Mouse (Mus musculus) CH12.LX (cell line): ENCODE data around the gene Hoxb13. TPM values are rescaled to one million over a fixed set of nuclear protein-coding genes. Genes with fewer than 3 reads are reported as not detected.

Source experiments
- DNase-seq: peaks from one replicate; pipeline ENCODE4 v3.0.0-alpha.2; 2013; ENCODE audit errors: extremely low read depth
- H3K27ac ChIP-seq: 2 replicates; pipeline ENCODE4 v1.5.1; 2012; ENCODE audit warnings: low read depth, mild to moderate bottlenecking, control low read depth, moderate library complexity; ENCODE audit not compliant: insufficient read depth
- H3K27me3 ChIP-seq: replicated peaks from 2 replicates; pipeline ENCODE3; 2012; ENCODE audit warnings: inconsistent platforms
- H3K36me3 ChIP-seq, 2 experiments: replicated peaks in 1 of 2; 2 replicates each; pipeline versions ENCODE3 to v1.6.1; 2012; ENCODE audit warnings: inconsistent platforms in 1 of 2, low read length in 1 of 2, mild to moderate bottlenecking in 1 of 2, mixed read lengths in 1 of 2, moderate library complexity in 1 of 2; ENCODE audit not compliant: control insufficient read depth in 1 of 2, insufficient read depth in 1 of 2
- H3K4me1 ChIP-seq, 2 experiments: 2 replicates each; pipeline ENCODE4 v1.6.1; 2012; ENCODE audit warnings: inconsistent platforms in 1 of 2, moderate library complexity in 1 of 2; ENCODE audit not compliant: insufficient read depth in 2 of 2, control insufficient read depth in 1 of 2
- H3K4me2 ChIP-seq: 2 replicates; pipeline ENCODE4 v1.6.1; 2012; ENCODE audit warnings: low read depth, mild to moderate bottlenecking, control low read depth; ENCODE audit not compliant: poor library complexity, insufficient read depth, severe bottlenecking
- H3K4me3 ChIP-seq, 3 experiments: fragments of 150-350 bp in 1 of 3; sonication (generic) in 1 of 3; replicated peaks in 1 of 3; 2 replicates each; pipeline versions ENCODE3 to v1.5.1; 2011 to 2012; ENCODE audit warnings: low read depth in 2 of 3, low read length in 2 of 3, mild to moderate bottlenecking in 2 of 3, moderate library complexity in 2 of 3, control low read depth in 1 of 3, improper control_type of control experiment in 1 of 3, inconsistent platforms in 1 of 3, mixed read lengths in 1 of 3; ENCODE audit not compliant: poor library complexity in 1 of 3
- H3K79me2 ChIP-seq: replicated peaks from 2 replicates; pipeline ENCODE4 v1.6.1; 2012; ENCODE audit warnings: mild to moderate bottlenecking, moderate library complexity; ENCODE audit not compliant: control insufficient read depth, poor library complexity, insufficient read depth, severe bottlenecking; ENCODE audit errors: extremely low read depth
- H3K9ac ChIP-seq: 2 replicates; pipeline ENCODE4 v1.6.1; 2012; ENCODE audit warnings: low read depth, mild to moderate bottlenecking, control low read depth, moderate library complexity; ENCODE audit not compliant: insufficient read depth
- H3K9me3 ChIP-seq: replicated peaks from 2 replicates; pipeline ENCODE3; 2012; ENCODE audit warnings: low read length, inconsistent platforms, mixed read lengths
- BHLHE40 ChIP-seq: IDR thresholded peaks from 2 replicates; pipeline ENCODE4 v1.6.1; 2011; ENCODE audit warnings: mild to moderate bottlenecking, low read depth, low read length, improper control_type of control experiment
- CHD1 ChIP-seq: IDR thresholded peaks from 2 replicates; pipeline ENCODE4 v1.6.1; 2012; ENCODE audit warnings: low read depth, low read length, improper control_type of control experiment, inconsistent platforms
- CHD2 ChIP-seq: IDR thresholded peaks from 2 replicates; pipeline ENCODE4 v1.6.1; 2011; ENCODE audit warnings: low read length, improper control_type of control experiment
- CTCF ChIP-seq, 2 experiments: IDR thresholded peaks in 1 of 2; conservative IDR thresholded peaks in 1 of 2; 2 replicates each; pipeline ENCODE4 v1.5.1; 2011 to 2012; ENCODE audit warnings: low read depth in 2 of 2, low read length in 2 of 2, improper control_type of control experiment in 1 of 2, inconsistent platforms in 1 of 2, mild to moderate bottlenecking in 1 of 2, moderate library complexity in 1 of 2
- ELF1 ChIP-seq: IDR thresholded peaks from 2 replicates; pipeline ENCODE4 v1.6.1; 2014; ENCODE audit warnings: low read depth, mild to moderate bottlenecking, inconsistent platforms, low read length, improper control_type of control experiment
- EP300 ChIP-seq: IDR thresholded peaks from 2 replicates; pipeline ENCODE4 v1.6.1; 2011; ENCODE audit warnings: low read length, improper control_type of control experiment
- ETS1 ChIP-seq: conservative IDR thresholded peaks from 2 replicates; pipeline ENCODE4 v1.6.1; 2012; ENCODE audit warnings: low read depth, mild to moderate bottlenecking, inconsistent platforms, low read length, improper control_type of control experiment, moderate library complexity
- GABPA ChIP-seq: IDR thresholded peaks from 2 replicates; pipeline ENCODE4 v1.6.1; 2012; ENCODE audit warnings: low read depth, low read length, improper control_type of control experiment, inconsistent platforms; ENCODE audit not compliant: insufficient replicate concordance
- HCFC1 ChIP-seq: IDR thresholded peaks from 2 replicates; pipeline ENCODE4 v1.6.1; 2012; ENCODE audit warnings: low read depth, mild to moderate bottlenecking, inconsistent platforms, low read length, improper control_type of control experiment
- IRF4 ChIP-seq: IDR thresholded peaks from 2 replicates; pipeline ENCODE4 v1.6.1; 2014; ENCODE audit warnings: low read depth, mild to moderate bottlenecking, inconsistent platforms, low read length, improper control_type of control experiment
- JUN ChIP-seq: IDR thresholded peaks from 2 replicates; pipeline ENCODE4 v1.6.1; 2011; ENCODE audit warnings: low read depth, mild to moderate bottlenecking, low read length, improper control_type of control experiment, moderate library complexity; ENCODE audit not compliant: insufficient read depth
- JUND ChIP-seq: conservative IDR thresholded peaks from 2 replicates; pipeline ENCODE4 v1.6.1; 2011; ENCODE audit warnings: low read depth, low read length, improper control_type of control experiment
- MAFK ChIP-seq: IDR thresholded peaks from 2 replicates; pipeline ENCODE4 v1.6.1; 2011; ENCODE audit warnings: low read length, improper control_type of control experiment; ENCODE audit not compliant: insufficient replicate concordance
- MEF2A ChIP-seq: IDR thresholded peaks from 2 replicates; pipeline ENCODE4 v1.6.1; 2014; ENCODE audit warnings: low read depth, mild to moderate bottlenecking, inconsistent platforms, low read length, improper control_type of control experiment, borderline replicate concordance
- MXI1 ChIP-seq: IDR thresholded peaks from 2 replicates; pipeline ENCODE4 v1.6.1; 2011; ENCODE audit warnings: mild to moderate bottlenecking, low read depth, low read length, improper control_type of control experiment
- NELFE ChIP-seq: IDR thresholded peaks from 2 replicates; pipeline ENCODE4 v1.6.1; 2011; ENCODE audit warnings: low read depth, low read length, improper control_type of control experiment
- NRF1 ChIP-seq: IDR thresholded peaks from 2 replicates; pipeline ENCODE4 v1.6.1; 2014; ENCODE audit warnings: low read depth, mild to moderate bottlenecking, inconsistent platforms, low read length, improper control_type of control experiment, moderate library complexity
- PAX5 ChIP-seq: IDR thresholded peaks from 2 replicates; pipeline ENCODE4 v1.6.1; 2012; ENCODE audit warnings: low read length, inconsistent platforms, mixed read lengths
- POLR2A ChIP-seq: IDR thresholded peaks from 2 replicates; pipeline ENCODE4 v1.6.1; 2011; ENCODE audit warnings: low read depth, mild to moderate bottlenecking, improper control_type of control experiment, low read length
- RAD21 ChIP-seq: IDR thresholded peaks from 2 replicates; pipeline ENCODE4 v1.6.1; 2011; ENCODE audit warnings: low read depth, mild to moderate bottlenecking, low read length, improper control_type of control experiment, moderate library complexity
- RCOR1 ChIP-seq: conservative IDR thresholded peaks from 2 replicates; pipeline ENCODE4 v1.6.1; 2012; ENCODE audit warnings: low read depth, mild to moderate bottlenecking, inconsistent platforms, low read length, improper control_type of control experiment
- SMC3 ChIP-seq: IDR thresholded peaks from 2 replicates; pipeline ENCODE4 v1.6.1; 2011; ENCODE audit warnings: low read depth, low read length, improper control_type of control experiment
- TCF12 ChIP-seq: IDR thresholded peaks from 2 replicates; pipeline ENCODE4 v1.6.1; 2014; ENCODE audit warnings: low read depth, mild to moderate bottlenecking, inconsistent platforms, low read length, improper control_type of control experiment
- USF1 ChIP-seq: IDR thresholded peaks from 2 replicates; pipeline ENCODE4 v1.6.1; 2014; ENCODE audit warnings: low read depth, mild to moderate bottlenecking, inconsistent platforms, low read length, improper control_type of control experiment
- USF2 ChIP-seq: conservative IDR thresholded peaks from 2 replicates; pipeline ENCODE4 v1.6.1; 2011; ENCODE audit warnings: low read depth, low read length, improper control_type of control experiment
- ZMIZ1 ChIP-seq: IDR thresholded peaks from 2 replicates; pipeline ENCODE4 v1.6.1; 2012; ENCODE audit warnings: low read depth, mild to moderate bottlenecking, inconsistent platforms, low read length, improper control_type of control experiment
- dilution Hi-C: fragments of 300-500 bp; cut with MboI; formaldehyde crosslinking; loops from 2 replicates; pipeline ENCODE4 v1.14.3; 2020; ENCODE audit warnings: low sequenced_read_pairs; ENCODE audit not compliant: extremely low pct_unique_long_range_greater_than_20kb, extremely low pct_ligation_motif_present
- in situ Hi-C: fragments of 300-500 bp; cut with MboI; formaldehyde crosslinking; loops from 3 replicates; pipeline ENCODE4 v1.14.3; 2019; ENCODE audit warnings: low sequenced_read_pairs, low pct_ligation_motif_present, low pct_unique_long_range_greater_than_20kb, mixed read lengths
- polyA plus RNA-seq: library from polyadenylated mRNA; unstranded; fragments of >175 nt; gene quantifications from 2 replicates; pipeline ENCODE4 v1.2.1, GENCODE M21; 2012; ENCODE audit warnings: low read depth; ENCODE audit not compliant: insufficient read length
- total RNA-seq, 2 experiments: library from RNA; depleted of rRNA; stranded (reverse); fragments of 300-350 nt in 1 of 2; fragments of >200 nt in 1 of 2; gene quantifications; 2 replicates each; pipeline ENCODE4 v1.2.3; 2012 to 2014

Gene Hoxb13
- total and polyA plus RNA-seq, 3 experiments = 0.08 TPM; not detected in 2

DNA sequence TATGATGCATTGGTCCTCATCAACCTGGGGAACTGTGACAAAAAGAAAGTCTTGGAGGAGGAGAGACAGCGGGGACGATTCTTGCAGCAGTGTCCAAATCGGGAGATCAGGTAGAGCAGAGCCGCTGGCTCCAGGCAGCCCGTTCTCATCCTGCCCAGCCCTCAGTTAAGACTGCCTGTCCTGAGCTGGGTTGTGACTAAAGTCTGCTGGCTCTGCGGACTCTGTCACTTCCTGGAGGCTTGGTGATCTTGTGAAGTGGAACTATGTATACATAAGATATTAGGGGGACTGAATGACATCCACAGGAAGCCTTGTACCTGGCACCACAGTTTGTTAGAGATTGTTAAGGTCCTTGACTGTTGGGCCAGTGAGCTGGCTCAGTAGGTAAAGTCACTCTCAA is 46.6 kb upstream of the Hoxb13 start:
- H3K4me1 ChIP-seq = peaks cover 3 to 12% of the 10 kb centered on the region in 2 experiments; a peak in 3 of 4 replicates

DNA sequence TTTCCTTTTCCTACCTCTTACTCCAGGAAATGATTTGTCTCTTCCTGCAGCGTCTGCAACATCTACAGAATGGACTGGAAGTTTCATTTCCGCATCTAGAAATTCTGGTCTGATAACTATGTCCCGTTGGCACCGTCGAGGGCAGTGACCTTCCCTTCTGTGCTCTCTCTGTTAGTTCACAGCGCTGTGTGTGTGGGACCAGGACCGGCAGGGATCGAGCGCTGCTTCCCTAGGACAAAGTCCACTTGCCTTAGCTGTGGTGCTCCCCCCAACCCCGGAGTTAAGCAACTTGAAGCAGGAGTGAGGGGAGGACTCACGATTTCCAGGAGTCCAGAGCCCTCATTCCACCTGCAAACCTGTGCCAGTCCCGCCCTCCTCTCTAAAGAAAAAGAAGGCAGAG is 29.3 kb upstream of the Hoxb13 start:
- H3K27ac ChIP-seq = no peak overlapping the region
- H3K4me3 ChIP-seq = no peak overlapping the region
- H3K27me3 ChIP-seq = peaks cover 52% of the 10 kb centered on the region
- H3K4me1 ChIP-seq = no peaks in the 10 kb centered on the region
- dilution Hi-C loops = no loop called here
- TF ChIP-seq NELFE = no peak
- TF ChIP-seq SMC3 = no peak
- TF ChIP-seq PAX5 = no peak
- no peak for TF ChIP-seq CHD2
- no peak for TF ChIP-seq USF1
- no peak for TF ChIP-seq ZMIZ1
- TF ChIP-seq MEF2A = no peak
- TF ChIP-seq USF2 = no peak
- TF ChIP-seq JUND = no peak
- TF ChIP-seq RCOR1 = no peak
- TF ChIP-seq RAD21 = no peak
- TF ChIP-seq HCFC1 = no peak
- TF ChIP-seq CHD1 = no peak
- no peak for TF ChIP-seq TCF12
- no peak for TF ChIP-seq MXI1
- H3K9ac ChIP-seq = no peak overlapping the region
- no peaks in the 10 kb centered on the region for H3K79me2 ChIP-seq
- in situ Hi-C loops = no loop called here
- peaks cover 6% of the 10 kb centered on the region for H3K9me3 ChIP-seq
- no peaks in the 10 kb centered on the region for H3K36me3 ChIP-seq
- H3K4me2 ChIP-seq = 0 out of 2 replicates have a peak overlapping the region, but pooled peaks have one; percentile 2
- no peak for DNase-seq

More for the DNA sequence above, 46.6 kb upstream of the Hoxb13 start:
- peaks cover 4% of the 10 kb centered on the region for H3K9me3 ChIP-seq
- no peak for DNase-seq
- no peak overlapping the region for H3K4me3 ChIP-seq
- dilution Hi-C loops (no loop called here), in situ Hi-C loops (loop anchor here (5.0 kb wide), 1 partner anchor 50 kb away; no protein-coding TSS in a partner anchor)
- H3K4me2 ChIP-seq = no peak overlapping the region
- peaks cover 73% of the 10 kb centered on the region for H3K27me3 ChIP-seq
- H3K36me3 ChIP-seq = no peaks in the 10 kb centered on the region
- no peak for TF ChIP-seq RCOR1
- TF ChIP-seq IRF4 = no peak
- no peak for TF ChIP-seq BHLHE40
- no peak for TF ChIP-seq POLR2A
- no peak for TF ChIP-seq USF2
- TF ChIP-seq JUND = no peak
- no peak for TF ChIP-seq JUN
- no peak for TF ChIP-seq NRF1
- no peak for TF ChIP-seq SMC3
- TF ChIP-seq CTCF (conservative IDR thresholded peaks at IDR 0.05 in 1 of 2, IDR thresholded peaks at IDR 0.05 in 1 of 2; ENCODE audit: low read depth in 2 of 2, low read length in 2 of 2) = no peak
- no peak for TF ChIP-seq CHD1
- TF ChIP-seq EP300 = no peak
- no peak for TF ChIP-seq MAFK
- TF ChIP-seq MEF2A = no peak
- no peak for TF ChIP-seq ETS1
- no peak for TF ChIP-seq GABPA
- TF ChIP-seq ELF1 = no peak
- TF ChIP-seq PAX5 = no peak
- no peak overlapping the region for H3K9ac ChIP-seq
- no peak overlapping the region for H3K27ac ChIP-seq
- no peaks in the 10 kb centered on the region for H3K79me2 ChIP-seq
